Mouse (Mus musculus): ENCODE results near the gene Asphd2. TPM values are rescaled to one million over a fixed set of nuclear protein-coding genes. Genes with fewer than 3 reads are reported as not detected.
"Not testable (repeated sequence)": the region's sequence is repeated elsewhere in the genome, so short reads cannot be mapped to it uniquely, and the experiment has no call there.

The Asphd2 gene
- total RNA-seq (2021) = 100 to 1,000 TPM; 154 to 161 TPM

- intact Hi-C loops (cut with DNase I) = no loop called here
- DNase-seq (ENCODE audit: extremely low spot score in 1 of 2, low spot score in 2 of 2) = peak; percentile 80 to 87
Observed at GRCm38 (mm10) chr5:112394779-112395443, at the start of gene Asphd2. Gene Asphd2 (minus strand): TSS chr5:112394866.

- DNase-seq (ENCODE audit: extremely low spot score in 1 of 2, low spot score in 2 of 2) = peak in 1 of 2 experiments; percentile 29
- intact Hi-C loops (cut with DNase I) = loop anchor here (10.0 kb wide), 1 partner anchor 426 kb away; no protein-coding TSS in a partner anchor
Observed at GRCm38 (mm10) chr5:112438535-112438934, 43.9 kb upstream of the Asphd2 start.

- intact Hi-C loops (cut with DNase I) = loop anchor here (10.0 kb wide), 1 partner anchor 432 kb away; no protein-coding TSS in a partner anchor
- DNase-seq (ENCODE audit: extremely low spot score in 1 of 2, low spot score in 2 of 2) = peak; percentile 78 to 81
Observed at GRCm38 (mm10) chr5:112433004-112433403, 38.3 kb upstream of the Asphd2 start.

GRCm38 (mm10) chr5:112432033-112432432 lies 37.4 kb upstream of the Asphd2 start:
- intact Hi-C loops (cut with DNase I) = loop anchor here (10.0 kb wide), 1 partner anchor 433 kb away; no protein-coding TSS in a partner anchor
- DNase-seq (ENCODE audit: extremely low spot score in 1 of 2, low spot score in 2 of 2) = peak in 1 of 2 experiments; percentile 19

GRCm38 (mm10) chr5:112431120-112431775 lies 36.6 kb upstream of the Asphd2 start:
- intact Hi-C loops (cut with DNase I) = loop anchor here (10.0 kb wide), 1 partner anchor 434 kb away; no protein-coding TSS in a partner anchor

GRCm38 (mm10) chr5:112428944-112429343 lies 34.3 kb upstream of the Asphd2 start:
- intact Hi-C loops (cut with DNase I) = loop anchor here (5.0 kb wide), 1 partner anchor 87 kb away; the partner anchor contains the start of genes Hps4 and Srrd
- peak; percentile 38 to 79 for DNase-seq (ENCODE audit: extremely low spot score in 1 of 2, low spot score in 2 of 2)

More at GRCm38 (mm10) chr5:112431120-112431775, 36.6 kb upstream of the Asphd2 start:
- DNase-seq (ENCODE audit: extremely low spot score in 1 of 2, low spot score in 2 of 2) = peak in 1 of 2 experiments; percentile 24

- intact Hi-C loops (cut with DNase I) = loop anchor here (2.0 to 5.0 kb wide), 2 partner anchors 85 to 186 kb away; partner anchors contain the start of genes Hps4 and Srrd
- DNase-seq (ENCODE audit: extremely low spot score in 1 of 2, low spot score in 2 of 2) = peak; percentile 65 to 82
Observed at GRCm38 (mm10) chr5:112427283-112427682, 32.6 kb upstream of the Asphd2 start.

- intact Hi-C loops (cut with DNase I) = loop anchor here (2.0 to 5.0 kb wide), 2 partner anchors 84 to 186 kb away; partner anchors contain the start of genes Hps4 and Srrd
- DNase-seq (ENCODE audit: extremely low spot score in 1 of 2, low spot score in 2 of 2) = peak in 1 of 2 experiments; percentile 21
Observed at GRCm38 (mm10) chr5:112426635-112427034, 32.0 kb upstream of the Asphd2 start.

- intact Hi-C loops (cut with DNase I) = no loop called here
- DNase-seq (ENCODE audit: extremely low spot score in 1 of 2, low spot score in 2 of 2) = peak in 1 of 2 experiments; percentile 43
Observed at GRCm38 (mm10) chr5:112419535-112419934, 24.9 kb upstream of the Asphd2 start.

- peak in 1 of 2 experiments; percentile 26 for DNase-seq (ENCODE audit: extremely low spot score in 1 of 2, low spot score in 2 of 2)
- intact Hi-C loops (cut with DNase I) = no loop called here
Observed at GRCm38 (mm10) chr5:112418023-112418422, 23.4 kb upstream of the Asphd2 start.

- DNase-seq (ENCODE audit: extremely low spot score in 1 of 2, low spot score in 2 of 2) = peak in 1 of 2 experiments; percentile 21
Observed at GRCm38 (mm10) chr5:112416673-112417072, 22.0 kb upstream of the Asphd2 start.

GRCm38 (mm10) chr5:112412781-112413180 lies 18.1 kb upstream of the Asphd2 start:
- intact Hi-C loops (cut with DNase I) = not testable (repeated sequence)
- peak in 1 of 2 experiments; percentile 14 for DNase-seq (ENCODE audit: extremely low spot score in 1 of 2, low spot score in 2 of 2)

More at GRCm38 (mm10) chr5:112416673-112417072, 22.0 kb upstream of the Asphd2 start:
- intact Hi-C loops (cut with DNase I) = no loop called here

GRCm38 (mm10) chr5:112411514-112412335 lies 17.1 kb upstream of the Asphd2 start:
- DNase-seq (ENCODE audit: extremely low spot score in 1 of 2, low spot score in 2 of 2) = peak in 1 of 2 experiments; percentile 69

GRCm38 (mm10) chr5:112411072-112411471 lies 16.4 kb upstream of the Asphd2 start:
- DNase-seq (ENCODE audit: extremely low spot score in 1 of 2, low spot score in 2 of 2) = no peak
- intact Hi-C loops (cut with DNase I) = no loop called here

More at GRCm38 (mm10) chr5:112411514-112412335, 17.1 kb upstream of the Asphd2 start:
- intact Hi-C loops (cut with DNase I) = no loop called here

GRCm38 (mm10) chr5:112409274-112409673 lies 14.6 kb upstream of the Asphd2 start:
- intact Hi-C loops (cut with DNase I) = no loop called here
- DNase-seq (ENCODE audit: extremely low spot score in 1 of 2, low spot score in 2 of 2) = no peak

- intact Hi-C loops (cut with DNase I) = no loop called here
- DNase-seq (ENCODE audit: extremely low spot score in 1 of 2, low spot score in 2 of 2) = no peak
Observed at GRCm38 (mm10) chr5:112406017-112406416, 11.4 kb upstream of the Asphd2 start.

GRCm38 (mm10) chr5:112402437-112402836 lies 7.8 kb upstream of the Asphd2 start:
- intact Hi-C loops (cut with DNase I) = no loop called here
- no peak for DNase-seq (ENCODE audit: extremely low spot score in 1 of 2, low spot score in 2 of 2)

GRCm38 (mm10) chr5:112399284-112399683 lies 4.6 kb upstream of the Asphd2 start:
- intact Hi-C loops (cut with DNase I) = no loop called here
- DNase-seq (ENCODE audit: extremely low spot score in 1 of 2, low spot score in 2 of 2) = no peak
